Mouse (Mus musculus) skeletal muscle tissue, adult 2 months (tissue): ENCODE measurements around the gene Ubqln4.
"Not testable (repeated sequence)": the region's sequence is repeated elsewhere in the genome, so short reads cannot be mapped to it uniquely, and the experiment has no call there.

ENCODE experiments used
- DNase-seq: peaks from one replicate; pipeline ENCODE4 v3.0.0-alpha.2; 2012; ENCODE audit warnings: low read depth, low spot score

The Ubqln4 gene

GRCm38 (mm10) chr3:88602466-88602865 is 48.9 kb downstream of the Ubqln4 start:
- no peak for DNase-seq

GRCm38 (mm10) chr3:88603714-88604161 is 50.2 kb downstream of the Ubqln4 start:
- no peak for DNase-seq

GRCm38 (mm10) chr3:88604863-88605262 is 51.3 kb downstream of the Ubqln4 start:
- DNase-seq, result no peak

- DNase-seq, result not testable (repeated sequence)
Measured at GRCm38 (mm10) chr3:88605666-88606065, 52.1 kb downstream of the Ubqln4 start, which contains the start of gene Arhgef2. Gene Arhgef2 (plus strand): TSS chr3:88605966.

- peak; percentile 80 for DNase-seq
Measured at GRCm38 (mm10) chr3:88607065-88607757, 53.7 kb downstream of the Ubqln4 start.

GRCm38 (mm10) chr3:88607758-88608138 is 54.2 kb downstream of the Ubqln4 start:
- no peak for DNase-seq

GRCm38 (mm10) chr3:88609066-88609465 is 55.5 kb downstream of the Ubqln4 start:
- no peak for DNase-seq

GRCm38 (mm10) chr3:88614418-88614817 is 60.9 kb downstream of the Ubqln4 start:
- DNase-seq, result no peak

- DNase-seq, result no peak
Measured at GRCm38 (mm10) chr3:88615117-88615516, 61.6 kb downstream of the Ubqln4 start.

GRCm38 (mm10) chr3:88615902-88616391 is 62.4 kb downstream of the Ubqln4 start:
- DNase-seq, result peak; percentile 85

- no peak for DNase-seq
Measured at GRCm38 (mm10) chr3:88616951-88617500, 63.5 kb downstream of the Ubqln4 start.

GRCm38 (mm10) chr3:88618074-88618871 is 64.7 kb downstream of the Ubqln4 start:
- no peak for DNase-seq
